Mouse (Mus musculus): ENCODE data around the gene Prtn3.

DNA sequence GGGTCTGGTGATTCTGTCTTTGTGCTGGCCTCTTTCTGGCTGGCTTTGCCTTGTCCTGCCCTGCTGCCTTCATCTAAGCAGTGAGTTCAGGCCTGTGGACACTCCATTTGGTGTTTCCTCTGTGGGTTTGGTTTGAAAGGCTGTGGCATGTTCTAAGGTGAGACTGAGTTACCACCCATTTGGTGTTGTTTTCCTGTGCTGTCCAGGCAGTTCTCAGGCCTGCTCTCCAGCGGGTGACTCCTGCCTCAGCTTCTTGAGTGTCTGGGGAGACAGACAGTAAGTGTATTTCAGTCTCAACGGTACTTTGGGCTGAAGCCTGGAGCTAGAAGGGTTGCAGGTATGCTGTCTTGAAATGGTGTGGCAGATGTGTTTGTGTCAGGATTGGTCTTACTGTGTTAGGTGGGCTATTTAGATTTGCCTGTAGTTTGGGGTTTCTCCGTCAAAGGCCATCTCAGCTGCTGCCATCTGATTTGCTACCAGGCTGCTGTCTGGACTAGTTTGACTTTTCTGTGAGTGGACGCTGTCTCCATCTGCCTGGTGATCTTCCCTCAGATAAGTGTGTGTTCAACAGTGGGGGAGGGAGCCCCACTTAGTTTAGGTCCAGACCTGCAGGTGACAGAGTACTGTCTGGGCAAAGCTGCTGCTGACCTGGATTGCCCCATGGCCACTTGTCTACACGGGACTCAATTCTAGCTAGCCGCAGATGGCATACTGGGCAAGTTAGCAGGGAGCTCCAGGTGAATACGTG, 17.4 kb upstream of the Prtn3 start:
- TF ChIP-seq CTCF (IDR thresholded peaks at IDR 0.05; ENCODE audit: borderline replicate concordance, insufficient read depth, low read depth, low read length) (no peak), POLR2A (IDR thresholded peaks at IDR 0.05; ENCODE audit: borderline replicate concordance, insufficient read depth, low read length) (no peak)
